Mouse (Mus musculus) telencephalon, adult 2 months (tissue): ENCODE data around the gene Wdfy3.
"Not testable (repeated sequence)": the region's sequence is repeated elsewhere in the genome, so short reads cannot be mapped to it uniquely, and the experiment has no call there.

Experiments
- DNase-seq: peaks from one replicate; pipeline ENCODE4 v3.0.0-alpha.2; 2011; ENCODE audit warnings: low read depth, low spot score

The Wdfy3 gene

DNA sequence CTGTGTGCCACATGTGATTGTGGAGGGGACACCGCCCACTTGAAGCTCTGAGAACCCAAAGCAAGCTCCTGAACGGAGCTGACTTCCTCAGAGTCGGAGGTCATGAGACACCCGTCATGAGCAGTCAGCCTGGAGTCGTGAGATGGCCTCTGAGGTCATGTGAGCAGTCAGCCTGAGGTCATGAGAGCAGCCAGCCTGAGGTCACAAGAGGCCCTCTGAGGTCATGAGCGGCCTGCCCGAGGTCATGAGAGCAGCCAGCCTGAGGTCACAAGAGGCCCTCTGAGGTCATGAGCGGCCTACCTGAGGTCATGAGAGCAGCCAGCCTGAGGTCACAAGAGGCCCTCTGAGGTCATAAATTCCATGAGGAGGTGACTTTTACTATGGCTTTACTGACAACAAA lies 120.4 kb downstream of the Wdfy3 start:
- DNase-seq = no peak

DNA sequence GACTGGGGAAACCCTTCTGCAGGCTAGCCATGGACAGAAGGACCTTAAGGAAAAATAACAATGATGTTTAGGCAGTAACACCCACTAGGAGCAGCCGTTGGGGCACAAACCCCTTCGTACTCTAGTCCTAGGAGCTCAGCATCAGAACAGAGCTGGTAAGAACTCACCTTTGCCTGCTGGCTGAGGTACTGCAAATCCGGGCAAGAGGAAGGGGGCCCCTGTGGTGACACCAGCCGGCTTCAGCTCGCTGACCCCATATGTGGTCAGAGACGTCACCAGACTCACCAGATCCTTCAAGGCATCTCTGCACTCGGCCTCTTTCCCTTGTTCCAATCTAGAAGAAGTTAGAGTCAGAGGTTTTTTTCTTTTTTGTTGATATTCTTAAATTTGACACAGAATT lies 121.1 kb downstream of the Wdfy3 start:
- DNase-seq = no peak

DNA sequence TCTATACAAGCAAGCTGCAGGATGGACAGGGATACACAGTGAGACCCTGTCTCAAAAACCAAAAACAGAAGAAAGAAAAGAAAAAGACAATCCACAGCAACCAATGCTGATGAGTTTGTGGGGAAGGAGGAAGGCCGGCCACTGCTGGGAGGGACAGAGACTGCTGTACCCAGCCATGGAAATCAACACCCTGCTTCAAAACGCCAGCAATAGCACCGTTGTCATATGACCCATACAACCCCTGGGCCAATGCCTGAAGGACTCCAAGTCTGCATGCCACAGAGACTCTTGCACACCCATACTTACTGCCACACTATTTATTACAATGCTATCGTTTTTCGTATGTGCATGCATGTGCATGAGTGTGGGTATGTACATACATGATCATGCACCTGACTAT lies 124.0 kb downstream of the Wdfy3 start:
- DNase-seq = no peak

DNA sequence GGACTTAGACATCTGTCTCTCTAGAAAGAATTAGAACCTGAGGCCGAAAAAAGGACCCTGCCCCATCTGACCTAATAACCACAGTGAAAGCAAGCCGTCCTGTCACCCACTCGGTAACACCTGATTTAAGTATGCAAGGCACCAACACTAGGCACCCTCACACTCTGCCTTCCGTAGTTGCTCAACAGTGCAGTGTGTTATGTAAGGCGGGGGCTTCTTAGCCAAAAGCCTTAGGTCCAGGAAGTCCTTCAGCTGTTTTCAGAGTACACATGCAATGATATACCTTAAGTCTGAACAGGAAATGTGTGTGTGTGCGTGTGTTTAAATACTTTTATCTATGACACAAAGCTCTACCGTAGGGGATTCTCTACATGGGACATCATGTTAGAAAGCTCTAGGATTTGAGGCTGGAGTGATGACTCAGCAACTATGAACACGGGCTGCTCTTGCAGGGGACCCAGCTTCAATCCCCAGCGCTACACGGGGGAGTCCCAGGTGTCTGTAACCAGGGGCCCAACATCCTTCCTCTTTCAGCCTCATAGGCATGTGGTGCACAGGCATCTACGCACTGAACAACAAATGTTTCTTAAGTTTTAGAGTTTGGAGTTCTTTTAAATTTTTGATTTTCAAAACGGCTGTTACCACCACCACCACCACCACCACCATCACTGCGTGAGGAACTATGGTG lies 131.7 kb downstream of the Wdfy3 start:
- DNase-seq = no peak

DNA sequence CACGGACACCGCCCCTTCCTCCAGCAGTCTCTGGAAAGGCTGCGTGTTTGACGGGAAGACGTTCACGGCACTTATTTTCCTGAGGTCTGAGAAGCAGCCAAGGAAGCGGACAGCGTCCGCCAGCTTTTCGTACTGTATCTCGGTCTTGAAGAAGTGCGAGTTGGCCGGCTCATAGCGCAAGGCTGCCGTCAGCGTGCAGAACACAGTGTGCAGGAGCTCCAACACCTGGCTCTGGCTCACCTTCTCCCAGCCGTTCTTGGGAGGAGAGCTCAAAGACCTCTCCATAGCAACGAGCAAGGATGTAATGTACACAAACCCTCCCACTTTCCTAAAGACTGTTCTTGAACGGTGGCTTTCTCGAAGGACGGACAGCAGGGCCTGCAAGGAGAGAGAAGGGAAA lies 132.4 kb downstream of the Wdfy3 start:
- no peak for DNase-seq

DNA sequence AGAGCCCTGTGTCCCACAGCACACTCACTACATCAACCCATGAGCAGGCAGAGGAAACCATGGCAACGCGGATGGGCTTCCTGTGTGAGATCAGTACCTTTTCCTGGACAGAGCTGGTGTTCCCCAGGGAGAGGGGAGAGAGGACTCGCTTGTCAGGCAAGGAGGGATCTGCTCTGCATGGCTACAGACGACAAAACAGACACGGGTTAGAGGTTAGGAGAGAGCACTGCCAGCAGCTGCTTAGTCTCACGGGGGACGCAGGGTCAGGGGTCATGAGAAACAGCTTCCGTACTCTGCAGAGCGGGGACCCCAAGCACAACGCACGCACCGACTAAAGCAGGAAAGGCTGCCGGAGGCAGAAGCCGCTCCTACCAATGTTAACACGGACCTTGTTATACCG lies 133.8 kb downstream of the Wdfy3 start:
- DNase-seq = no peak

DNA sequence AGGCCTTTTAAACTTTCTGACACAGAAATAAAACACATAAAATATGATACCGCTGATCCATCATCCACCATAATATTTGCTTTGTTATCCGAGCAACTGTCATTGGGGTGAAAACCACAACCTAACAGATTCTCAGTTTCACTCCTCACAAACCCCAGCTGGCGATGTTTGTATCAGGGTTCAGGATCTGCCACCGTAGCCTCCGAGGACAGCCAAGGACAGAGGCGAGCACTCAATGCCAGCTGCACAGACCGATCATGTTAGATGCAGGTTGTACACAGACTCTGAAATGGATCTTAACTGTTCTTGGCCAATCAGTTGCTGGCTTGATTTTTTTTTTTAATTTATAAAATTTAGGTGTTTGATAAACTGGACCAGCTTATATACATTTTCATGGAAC lies 135.1 kb downstream of the Wdfy3 start:
- DNase-seq = no peak

DNA sequence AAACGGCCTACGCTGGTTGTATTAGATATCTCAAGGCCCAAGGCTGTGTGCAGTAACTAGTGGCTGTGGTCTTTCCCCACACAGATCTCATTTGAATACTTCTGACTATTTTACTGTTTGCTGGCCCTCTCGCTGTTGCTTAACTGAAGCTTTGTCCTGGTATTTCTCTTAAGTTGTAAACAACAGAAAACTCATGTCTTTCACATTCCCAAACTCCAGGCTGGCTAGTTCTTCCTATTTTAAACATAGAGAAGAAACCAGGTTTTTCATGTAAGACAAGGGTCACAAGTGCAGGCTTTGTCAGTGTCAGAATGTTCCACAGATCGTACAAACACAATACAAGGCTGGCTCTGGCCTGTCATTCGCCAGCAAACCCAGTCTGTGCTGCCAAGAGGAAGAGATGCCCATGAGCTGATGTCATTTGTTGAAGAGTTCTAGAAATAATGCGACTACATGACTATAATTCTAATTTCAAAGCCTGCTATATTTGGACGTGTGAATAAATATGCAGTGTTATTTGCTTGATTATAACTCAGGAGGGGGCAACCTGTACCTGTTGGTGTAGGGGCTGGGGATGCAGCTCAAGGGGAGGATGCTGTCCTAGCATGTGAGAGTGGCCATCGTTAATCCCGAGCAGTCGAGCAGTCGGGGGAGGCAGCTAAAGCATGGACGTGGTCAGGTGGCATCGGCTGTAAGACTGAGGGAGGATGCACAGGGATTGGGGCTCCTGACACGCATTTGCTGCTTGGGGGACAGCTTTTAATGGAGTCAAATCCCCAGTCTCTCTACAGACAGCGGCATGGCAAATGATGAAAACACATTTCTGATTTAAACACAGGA lies 136.5 kb downstream of the Wdfy3 start:
- peak; percentile 38 for DNase-seq

DNA sequence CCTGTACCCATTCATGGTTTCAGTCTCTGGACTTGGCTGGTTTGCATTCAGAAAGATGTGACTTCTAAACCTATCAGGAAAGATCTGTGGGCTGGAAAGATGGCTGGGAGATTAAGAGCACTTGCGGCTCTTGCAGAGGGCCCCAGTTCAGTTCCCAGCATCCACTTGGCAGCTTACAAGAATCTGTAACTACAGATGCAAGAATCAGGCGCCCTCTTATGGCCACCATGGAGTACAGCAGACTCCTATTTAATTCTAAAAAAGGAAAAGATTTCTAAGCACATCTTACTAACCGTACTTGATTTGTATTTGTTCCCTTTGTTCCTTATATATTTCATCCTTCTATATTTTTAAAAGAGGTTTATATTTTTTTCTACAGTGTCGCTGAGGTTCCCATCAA lies 137.7 kb downstream of the Wdfy3 start:
- DNase-seq = no peak

DNA sequence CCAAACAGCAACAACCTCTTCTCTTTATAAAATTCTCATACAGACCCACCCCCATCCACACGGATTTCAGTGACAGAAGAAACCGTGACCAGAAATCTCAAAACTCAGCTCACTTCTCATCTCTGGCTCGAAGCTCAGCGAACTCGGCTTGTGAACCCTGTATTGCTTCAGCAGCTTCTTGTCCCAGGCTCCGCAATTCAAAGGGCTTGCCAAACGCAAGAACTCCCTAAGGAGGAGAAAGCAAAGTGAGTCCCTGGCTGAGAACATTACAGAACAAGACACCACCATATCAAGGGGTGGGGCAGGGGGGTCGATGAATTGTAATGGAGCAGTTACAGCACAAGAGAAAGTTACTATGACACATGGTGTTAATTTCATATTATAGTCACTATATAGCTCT lies 143.4 kb downstream of the Wdfy3 start:
- no peak for DNase-seq

DNA sequence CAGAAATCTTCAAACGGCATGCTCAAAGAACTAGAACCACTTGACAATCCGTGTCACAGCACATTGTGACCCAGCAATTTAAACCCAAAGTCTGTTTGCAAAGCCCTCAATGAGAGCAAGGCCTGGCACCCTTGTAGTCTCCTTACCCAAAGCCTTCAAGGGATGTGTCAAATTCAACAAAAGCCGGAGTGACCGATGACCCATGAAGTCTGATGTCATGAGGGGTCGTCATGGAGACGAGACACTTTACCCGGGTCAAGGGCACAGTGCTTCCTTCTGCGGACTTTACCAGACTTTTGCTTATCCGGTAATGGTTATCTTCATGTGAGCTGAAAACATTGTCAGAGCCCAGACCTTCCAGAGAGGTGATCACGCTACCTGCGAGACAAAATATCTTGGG lies 146.0 kb downstream of the Wdfy3 start:
- no peak for DNase-seq

DNA sequence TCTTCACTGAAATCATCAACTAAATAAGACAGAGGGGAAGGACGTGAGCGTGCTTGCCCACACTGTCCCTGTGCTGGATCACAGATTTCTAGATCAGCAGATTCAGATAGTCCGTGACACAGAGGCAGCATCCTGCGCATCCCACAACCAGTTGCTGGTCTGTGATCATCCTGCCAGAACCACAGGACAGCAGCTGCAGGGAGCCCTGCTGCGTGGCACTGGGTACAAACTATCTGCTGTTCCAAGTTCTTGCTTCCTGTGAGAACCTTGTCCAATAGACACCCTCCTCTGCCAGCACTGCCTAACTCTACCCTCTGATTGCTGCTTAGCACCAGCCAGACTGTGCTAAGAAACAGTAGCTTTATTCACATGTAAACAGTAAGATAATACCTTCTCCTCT lies 150.2 kb downstream of the Wdfy3 start:
- no peak for DNase-seq

DNA sequence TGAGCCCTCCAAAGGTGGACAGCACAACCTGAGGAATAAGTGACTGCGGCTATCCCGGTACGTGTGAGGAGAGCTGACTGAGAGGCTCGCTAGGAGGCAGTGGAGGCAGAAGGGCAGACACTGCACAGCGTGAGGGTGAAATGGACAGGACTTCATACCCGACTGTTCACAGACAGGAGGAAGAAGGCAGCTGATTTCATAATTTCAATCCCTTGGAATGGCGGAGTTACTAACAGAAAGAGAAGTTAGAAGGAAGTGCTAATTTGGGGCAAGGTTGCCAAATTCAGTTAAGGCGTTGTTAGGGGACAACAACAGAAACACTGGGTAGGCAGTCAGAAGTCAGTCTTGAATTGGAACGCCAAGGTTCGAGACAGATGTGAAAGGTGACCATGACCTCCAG lies 160.3 kb downstream of the Wdfy3 start:
- no peak for DNase-seq

DNA sequence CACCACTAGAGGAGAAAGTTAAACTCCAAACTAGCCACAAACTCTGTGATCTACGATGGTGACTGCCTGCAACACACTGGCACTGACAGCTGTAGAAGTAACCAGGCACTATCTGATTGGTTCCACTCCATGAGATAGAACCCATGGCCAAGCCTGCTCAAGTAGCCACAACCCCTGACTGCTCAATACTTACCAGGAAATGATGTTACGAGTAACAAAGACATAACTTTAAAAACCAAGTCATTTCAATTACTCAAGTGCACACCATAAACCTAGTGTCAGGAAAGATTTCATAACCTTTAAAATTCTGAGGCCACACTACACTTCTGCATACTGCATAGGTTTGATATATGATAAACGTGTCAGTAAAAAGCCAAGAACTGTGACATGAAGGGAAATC lies 164.1 kb downstream of the Wdfy3 start:
- DNase-seq = no peak

DNA sequence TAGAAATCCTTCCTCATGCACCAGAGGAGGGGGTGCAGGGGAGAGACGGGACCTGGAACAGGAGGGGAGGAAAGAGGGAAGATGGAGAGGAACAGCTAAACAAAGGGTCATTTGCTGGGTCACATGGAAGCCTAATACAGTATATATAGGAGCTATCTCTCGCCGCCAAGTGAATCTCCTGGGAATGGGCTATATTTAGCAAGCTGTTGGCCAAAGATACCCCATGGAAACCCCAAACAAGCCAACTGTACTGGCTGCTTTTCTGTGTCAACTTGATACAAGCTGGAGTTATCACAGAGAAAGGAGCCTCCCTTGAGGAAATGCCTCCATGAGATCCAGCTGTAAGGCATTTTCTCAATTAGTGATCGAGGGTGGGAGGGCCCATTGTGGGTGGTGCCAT lies 164.9 kb downstream of the Wdfy3 start:
- DNase-seq = not testable (repeated sequence)

DNA sequence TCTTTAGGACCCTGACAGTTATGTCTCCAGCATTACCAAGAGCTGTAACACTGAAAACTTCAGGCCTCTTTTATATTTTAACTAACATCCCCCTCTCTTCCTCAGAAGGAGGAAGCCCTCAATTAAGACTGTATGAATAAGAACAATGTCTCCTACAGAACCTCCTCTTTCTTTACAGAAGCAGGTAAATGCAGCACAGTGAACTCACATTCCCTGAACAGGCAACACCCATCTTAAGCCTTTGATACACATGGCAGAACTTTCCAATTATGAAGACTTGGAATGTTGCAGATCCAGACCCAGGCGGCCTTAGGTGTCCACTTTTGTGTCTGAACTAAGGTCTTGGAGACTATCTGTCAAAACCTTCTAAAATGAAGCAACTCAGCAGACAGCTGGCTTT lies 167.0 kb downstream of the Wdfy3 start:
- no peak for DNase-seq

DNA sequence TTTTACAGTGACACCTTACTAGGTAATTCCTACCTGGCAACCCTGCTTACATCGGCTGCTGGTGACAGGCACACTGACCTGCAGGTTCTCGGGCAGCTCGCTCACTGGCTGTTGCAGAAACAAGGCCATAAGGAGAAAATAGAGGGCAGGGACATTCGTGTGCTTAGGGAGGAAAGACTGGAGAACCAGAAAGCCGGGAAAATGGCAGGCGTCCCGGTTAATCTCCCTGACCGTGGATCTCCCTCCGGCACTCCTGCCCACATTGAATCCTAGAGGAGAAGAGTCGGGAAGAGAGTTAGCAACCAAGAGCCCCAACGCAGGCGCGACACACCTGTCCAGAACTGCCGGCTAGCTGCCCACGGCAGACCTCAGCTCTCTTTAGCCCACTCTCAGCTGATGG lies 169.7 kb downstream of the Wdfy3 start:
- DNase-seq = no peak

DNA sequence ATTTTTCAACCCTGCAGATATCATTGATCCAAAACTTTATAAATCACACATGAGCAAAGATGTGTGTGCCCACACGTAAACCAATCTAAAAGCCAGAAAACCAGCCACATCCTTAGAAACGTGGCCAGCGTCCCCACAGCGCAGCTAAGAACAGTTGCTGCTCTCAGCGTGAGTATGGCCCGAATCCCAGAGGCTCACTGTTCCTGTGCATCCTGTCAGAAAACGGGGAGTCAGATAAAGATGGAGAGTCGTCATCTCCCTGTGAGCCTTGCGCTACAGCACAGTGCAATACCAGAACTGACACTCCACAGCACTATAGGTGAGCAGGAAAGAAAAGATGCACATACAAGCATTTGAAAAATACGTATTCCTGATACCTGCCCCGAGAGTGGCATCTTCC lies 172.9 kb downstream of the Wdfy3 start:
- peak; percentile 11 for DNase-seq

DNA sequence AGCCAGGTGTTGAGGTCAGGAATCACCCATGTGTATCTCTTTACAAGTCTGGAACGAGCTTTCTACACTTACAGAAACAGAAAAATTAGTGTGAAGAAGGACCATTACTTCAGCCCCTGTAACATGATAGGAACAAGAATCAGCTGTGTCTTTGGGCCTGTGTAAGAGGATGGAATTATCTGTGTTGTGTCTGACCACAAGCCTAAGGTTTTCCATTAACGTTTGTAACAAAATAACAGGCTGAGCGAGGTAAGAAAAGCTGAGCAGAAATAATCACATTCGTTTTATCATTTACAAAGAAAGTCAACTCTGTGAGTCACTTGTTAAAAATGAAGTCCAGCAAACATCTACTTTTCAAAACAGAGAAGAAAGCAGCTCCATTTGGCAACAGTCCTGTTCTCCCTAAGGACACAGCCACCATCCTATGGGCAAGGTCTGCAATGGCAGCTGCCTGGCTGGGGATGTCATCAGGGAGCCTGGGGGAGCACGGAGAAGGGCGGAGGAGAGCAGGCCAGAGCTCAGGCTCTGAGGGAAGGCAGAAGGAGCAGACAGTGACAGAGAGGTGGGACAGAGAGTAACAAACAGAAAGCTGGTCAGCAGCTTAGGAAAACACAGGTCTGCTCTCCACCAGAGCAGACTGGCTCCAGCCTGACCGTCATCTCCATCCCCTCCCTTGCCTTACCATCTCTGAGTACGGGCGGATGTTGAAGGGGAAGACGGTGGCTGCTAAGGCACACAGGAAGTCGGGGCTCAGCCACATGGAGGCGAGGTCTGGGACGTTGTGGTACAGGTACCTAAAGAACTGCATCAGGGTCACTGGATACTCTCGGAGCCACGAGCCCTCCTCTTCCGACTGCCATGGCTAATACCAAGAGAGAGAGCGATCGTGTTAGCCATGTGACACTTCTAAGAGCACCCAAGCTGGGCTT lies 173.7 kb downstream of the Wdfy3 start:
- no peak for DNase-seq

DNA sequence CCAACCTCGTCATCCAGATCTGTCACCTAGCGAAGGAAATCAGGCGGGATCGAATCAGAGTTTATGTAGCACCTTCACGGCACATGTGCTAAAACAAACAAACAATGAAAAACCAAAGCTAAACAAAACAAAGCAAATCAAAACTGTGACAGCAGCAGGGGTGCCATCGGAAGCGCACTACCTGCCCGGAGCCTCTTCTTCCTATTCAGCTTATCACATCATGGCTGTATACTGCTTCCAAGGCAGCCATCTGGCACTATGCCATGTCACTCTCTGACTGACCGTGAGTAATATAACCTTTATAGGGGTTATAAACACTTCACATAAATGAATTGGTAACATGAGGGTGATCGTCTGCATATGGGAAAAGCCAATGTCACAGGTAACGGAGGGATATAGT lies 174.6 kb downstream of the Wdfy3 start:
- no peak for DNase-seq

DNA sequence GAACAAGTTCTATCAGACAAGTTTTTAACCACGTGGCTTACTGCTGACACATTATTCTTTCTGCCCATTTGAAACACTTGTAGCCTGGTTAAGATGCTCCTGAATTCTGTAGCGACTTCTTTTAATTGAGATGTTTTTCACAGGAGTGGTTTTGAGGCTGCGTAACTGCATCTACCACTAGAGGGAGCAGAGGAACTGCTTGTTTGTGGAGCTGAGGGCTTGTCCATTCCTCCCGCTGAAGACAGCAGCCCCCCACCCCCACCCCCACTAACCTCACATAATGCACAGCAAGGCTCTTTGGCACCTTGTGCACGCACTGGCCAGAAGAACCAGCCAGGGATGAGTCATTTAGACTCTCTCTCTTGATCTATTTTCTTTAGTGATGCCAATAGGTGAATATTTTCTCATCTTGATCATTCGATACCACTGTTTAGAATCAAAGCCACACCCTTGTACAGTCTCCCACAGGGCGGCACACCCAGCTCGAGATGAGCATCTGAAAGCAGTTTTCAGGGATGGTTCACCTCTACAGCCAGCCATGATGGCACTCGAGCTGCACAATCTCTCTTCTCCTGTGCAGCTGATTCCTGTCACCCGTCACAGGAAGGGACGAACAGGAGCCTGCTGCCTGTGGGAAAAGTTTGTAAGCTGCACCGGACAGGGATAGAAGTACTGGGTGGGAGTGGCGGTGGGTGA lies 175.8 kb downstream of the Wdfy3 start:
- peak; percentile 12 for DNase-seq
